16 mouse cellular contexts compared by ENCODE assay signal in genomic region chr12:40381173-40381801, GRCm38 (mm10).
DNase-seq lines count a peak whose midpoint lies in the region; ATAC-seq and TF ChIP-seq lines count a peak whose summit lies in the region.
"Had no signal": no experiment of that assay in that cellular context is flagged by ENCODE, and none has a peak within 500 bp of the region (broad histone marks: within the 10 kb centered on the region; RNA-seq: fewer than 3 reads in every experiment).

No protein-coding gene starts in this region.

- no peak overlapping the region for H3K4me2 ChIP-seq in liver, postnatal 0 days (ENCODE audit: low read depth, low read length)
- H3K4me2 ChIP-seq: heart, embryonic 11.5 days; limb, embryonic 15.5 days; midbrain, embryonic 13.5 days had no signal

- H3K27me3 ChIP-seq in liver, adult 2 months (ENCODE audit: control insufficient read depth, insufficient read depth, low read length), result no peaks in the 10 kb centered on the region
- H3K27me3 ChIP-seq in liver, postnatal 0 days (ENCODE audit: insufficient read depth, low read length), result no peaks in the 10 kb centered on the region
- H3K27me3 ChIP-seq: limb, embryonic 15.5 days; midbrain, embryonic 13.5 days; Patski had no signal

- intact Hi-C loops in gastrocnemius, adult 2 months (cut with DNase I), result no loop called here
- intact Hi-C loops in gastrocnemius, postnatal 14 days (cut with DNase I; ENCODE audit: low total_unique reads), result no loop called here

- TF ChIP-seq EP300 in liver, postnatal 0 days (IDR thresholded peaks at IDR 0.05; ENCODE audit: low read depth), result no peak

- no peak for DNase-seq in gastrocnemius, adult 2 months
- no peak for DNase-seq in gastrocnemius, postnatal 10 days
- no peak for DNase-seq in liver, adult 2 months (ENCODE audit: extremely low read depth, low read depth, low spot score)
- DNase-seq in liver, result no peak
- DNase-seq in liver, postnatal 0 days, result no peak
- DNase-seq in gastrocnemius, postnatal 14 days, result no peak
- DNase-seq: adrenal gland, postnatal 25 days; cerebellum, adult 18-20 months; forebrain, postnatal 0 days; layer of hippocampus, postnatal 36 days had no signal

- H3K4me3 ChIP-seq in gastrocnemius, adult 2 months, result peak overlapping the region; percentile 66
- H3K4me3 ChIP-seq in liver, adult 2 months (ENCODE audit: insufficient read depth, low read depth, low read length), result peak overlapping the region; percentile 42; the same call in 1 of the 2 replicates
- peak overlapping the region; percentile 61 for H3K4me3 ChIP-seq in brown adipose tissue, adult 24 weeks (ENCODE audit: insufficient read depth, low read depth, low read length)
- H3K4me3 ChIP-seq in liver, postnatal 0 days (ENCODE audit: low read depth, low read length), result no peak overlapping the region
- H3K4me3 ChIP-seq: limb, embryonic 15.5 days; midbrain, embryonic 13.5 days had no signal

- H3K9me3 ChIP-seq in liver, postnatal 0 days (ENCODE audit: low read length), result no peaks in the 10 kb centered on the region
- H3K9me3 ChIP-seq: limb, embryonic 15.5 days; midbrain, embryonic 13.5 days had no signal

- no peak overlapping the region for H3K9ac ChIP-seq in liver, adult 2 months (ENCODE audit: low read depth, low read length)
- no peak overlapping the region for H3K9ac ChIP-seq in liver, postnatal 0 days (replicated peaks)
- H3K9ac ChIP-seq: forebrain, postnatal 0 days; limb, embryonic 15.5 days; midbrain, embryonic 13.5 days had no signal

- H3K79me2 ChIP-seq in liver, adult 2 months (ENCODE audit: control insufficient read depth, insufficient read depth, low read length), result peaks cover 3% of the 10 kb centered on the region; the same call in 1 of the 2 replicates

- no peak for TF ChIP-seq CTCF in gastrocnemius, adult 2 months (IDR thresholded peaks at IDR 0.05)
- no peak for TF ChIP-seq CTCF in liver, adult 2 months (IDR thresholded peaks at IDR 0.05; ENCODE audit: low read depth, low read length)
- no peak for TF ChIP-seq CTCF in liver, postnatal 0 days (IDR thresholded peaks at IDR 0.05; ENCODE audit: low read depth)

- no peak for TF ChIP-seq POLR2A in liver, adult 2 months (IDR thresholded peaks at IDR 0.05; ENCODE audit: extremely low read depth, insufficient read depth, low read length)

- no peaks in the 10 kb centered on the region for H3K4me1 ChIP-seq in liver, adult 2 months (ENCODE audit: control insufficient read depth, insufficient read depth, low read length)
- H3K4me1 ChIP-seq in brown adipose tissue, adult 24 weeks (ENCODE audit: control insufficient read depth, insufficient read depth, insufficient read length, low read length), result no peaks in the 10 kb centered on the region
- H3K4me1 ChIP-seq in liver, postnatal 0 days (ENCODE audit: insufficient read depth), result no peaks in the 10 kb centered on the region
- H3K4me1 ChIP-seq: limb, embryonic 15.5 days; midbrain, embryonic 13.5 days had no signal

- peak; percentile 61; the same call in 1 of the 2 replicates for ATAC-seq in monocyte, adult 5-6 weeks (replicated peaks; ENCODE audit: insufficient number of reproducible peaks, low FRiP score, low TSS enrichment, poor library complexity, severe bottlenecking)
- no peak for ATAC-seq in liver, postnatal 0 days
- ATAC-seq: forebrain, postnatal 0 days; midbrain, embryonic 13.5 days had no signal

- peak overlapping the region; percentile 67 for H3K27ac ChIP-seq in gastrocnemius, adult 2 months
- H3K27ac ChIP-seq in liver, adult 2 months (replicated peaks; ENCODE audit: insufficient read depth, low read depth, low read length), result no peak overlapping the region
- H3K27ac ChIP-seq in brown adipose tissue, adult 24 weeks (replicated peaks; ENCODE audit: low read depth, low read length), result peak overlapping the region; percentile 55
- H3K27ac ChIP-seq in liver, postnatal 0 days (ENCODE audit: low read depth), result no peak overlapping the region
- H3K27ac ChIP-seq: limb, embryonic 15.5 days; midbrain, embryonic 13.5 days had no signal

- 83% methylated on average over 10 of the region's 10 CpGs for WGBS in liver, adult 2 months
- WGBS in liver, postnatal 0 days (ENCODE audit: insufficient replicate concordance), result 70% methylated on average over 10 of the region's 10 CpGs

- peaks cover 12% of the 10 kb centered on the region; the same call in 1 of the 2 replicates for H3K36me3 ChIP-seq in liver, adult 2 months (ENCODE audit: control insufficient read depth, insufficient read depth, low read length)
- H3K36me3 ChIP-seq in liver, postnatal 0 days (replicated peaks; ENCODE audit: insufficient read depth, low read length), result 0 out of 2 replicates have a peak, but pooled peaks cover 3% of the 10 kb centered on the region
- H3K36me3 ChIP-seq: limb, embryonic 15.5 days; midbrain, embryonic 13.5 days had no signal

Comparison
In these comparisons a context has a peak if more than half of its experiments do, and no peak if none do; other contexts are left out.
1. H3K27ac ChIP-seq: peak in gastrocnemius, adult 2 months (single experiment) and brown adipose tissue, adult 24 weeks (single experiment); none in liver, adult 2 months (single experiment) and liver, postnatal 0 days (single experiment).